Mouse (Mus musculus): ENCODE data around the gene Fscn2. TPM values are rescaled to one million over a fixed set of nuclear protein-coding genes. Genes with fewer than 3 reads are reported as not detected.

The Fscn2 gene
- total and polyA plus RNA-seq, 2 experiments from 2014 or later: 1.9 to 9.0 TPM

GRCm38 (mm10) chr11:120357791-120358401, 3.4 kb upstream of the Fscn2 start:
- WGBS: 7% methylated on average over 10 of the region's 10 CpGs
- DNase-seq (ENCODE audit: low spot score) (peak; percentile 83), ATAC-seq (peak; percentile 86)
- Histone ChIP-seq H3K4me1 (ENCODE audit: insufficient read depth, low read length) (peaks cover 33% of the 10 kb centered on the region), H3K4me2 (ENCODE audit: low read depth, low read length) (peak overlapping the region; percentile 28; the same call in 1 of the 2 replicates), H3K4me3 (ENCODE audit: low read length) (no peak overlapping the region), H3K9ac (replicated peaks; ENCODE audit: low read length) (no peak overlapping the region), H3K36me3 (ENCODE audit: insufficient read depth, low read length) (no peaks in the 10 kb centered on the region), H3K27ac (peak overlapping the region; percentile 76), H3K27me3 (ENCODE audit: insufficient read depth, low read length) (no peaks in the 10 kb centered on the region), H3K9me3 (ENCODE audit: low read length) (no peaks in the 10 kb centered on the region)
- TF ChIP-seq CTCF (IDR thresholded peaks at IDR 0.05; ENCODE audit: low read depth): no peak

GRCm38 (mm10) chr11:120359391-120359790, 1.9 kb upstream of the Fscn2 start:
- Histone ChIP-seq H3K27me3 (ENCODE audit: insufficient read depth, low read length) (no peaks in the 10 kb centered on the region), H3K4me2 (ENCODE audit: low read depth, low read length) (no peak overlapping the region), H3K9me3 (ENCODE audit: low read length) (no peaks in the 10 kb centered on the region), H3K36me3 (ENCODE audit: insufficient read depth, low read length) (no peaks in the 10 kb centered on the region), H3K9ac (replicated peaks; ENCODE audit: low read length) (no peak overlapping the region), H3K4me1 (ENCODE audit: insufficient read depth, low read length) (peaks cover 28% of the 10 kb centered on the region), H3K27ac (peak overlapping the region; percentile 76; the same call in 1 of the 2 replicates), H3K4me3 (ENCODE audit: low read length) (no peak overlapping the region)
- TF ChIP-seq CTCF (IDR thresholded peaks at IDR 0.05; ENCODE audit: low read depth): no peak
- DNase-seq (ENCODE audit: low spot score): peak; percentile 56
- no peak for ATAC-seq
- 58% methylated on average over 6 of the region's 6 CpGs for WGBS

GRCm38 (mm10) chr11:120360062-120360461, 1.3 kb upstream of the Fscn2 start:
- no peak overlapping the region for H3K9ac ChIP-seq (replicated peaks; ENCODE audit: low read length)
- ATAC-seq: no peak
- H3K4me1 ChIP-seq (ENCODE audit: insufficient read depth, low read length): peaks cover 28% of the 10 kb centered on the region
- 43% methylated on average over 8 of the region's 8 CpGs for WGBS
- no peak overlapping the region for H3K27ac ChIP-seq
- H3K27me3 ChIP-seq (ENCODE audit: insufficient read depth, low read length): no peaks in the 10 kb centered on the region
- no peak overlapping the region for H3K4me3 ChIP-seq (ENCODE audit: low read length)
- DNase-seq (ENCODE audit: low spot score): no peak
- no peak for TF ChIP-seq CTCF (IDR thresholded peaks at IDR 0.05; ENCODE audit: low read depth)
- H3K4me2 ChIP-seq (ENCODE audit: low read depth, low read length): no peak overlapping the region
- no peaks in the 10 kb centered on the region for H3K36me3 ChIP-seq (ENCODE audit: insufficient read depth, low read length)
- no peaks in the 10 kb centered on the region for H3K9me3 ChIP-seq (ENCODE audit: low read length)

GRCm38 (mm10) chr11:120360755-120361154, 579 bp upstream of the Fscn2 start:
- Histone ChIP-seq H3K27me3 (ENCODE audit: insufficient read depth, low read length) (no peaks in the 10 kb centered on the region), H3K9me3 (ENCODE audit: low read length) (no peaks in the 10 kb centered on the region), H3K9ac (replicated peaks; ENCODE audit: low read length) (no peak overlapping the region), H3K4me2 (ENCODE audit: low read depth, low read length) (no peak overlapping the region), H3K36me3 (ENCODE audit: insufficient read depth, low read length) (no peaks in the 10 kb centered on the region), H3K4me3 (ENCODE audit: low read length) (no peak overlapping the region), H3K27ac (no peak overlapping the region), H3K4me1 (ENCODE audit: insufficient read depth, low read length) (peaks cover 28% of the 10 kb centered on the region)
- DNase-seq (ENCODE audit: low spot score): no peak
- 70% methylated on average over 5 of the region's 5 CpGs for WGBS
- no peak for ATAC-seq
- TF ChIP-seq CTCF (IDR thresholded peaks at IDR 0.05; ENCODE audit: low read depth): no peak

GRCm38 (mm10) chr11:120362891-120363290, 1.6 kb downstream of the Fscn2 start:
- Histone ChIP-seq H3K36me3 (ENCODE audit: insufficient read depth, low read length) (no peaks in the 10 kb centered on the region), H3K9ac (replicated peaks; ENCODE audit: low read length) (no peak overlapping the region), H3K9me3 (ENCODE audit: low read length) (no peaks in the 10 kb centered on the region), H3K4me1 (ENCODE audit: insufficient read depth, low read length) (peaks cover 25% of the 10 kb centered on the region), H3K4me3 (ENCODE audit: low read length) (no peak overlapping the region), H3K27me3 (ENCODE audit: insufficient read depth, low read length) (no peaks in the 10 kb centered on the region), H3K4me2 (ENCODE audit: low read depth, low read length) (no peak overlapping the region), H3K27ac (no peak overlapping the region)
- WGBS: 80% methylated on average over 6 of the region's 6 CpGs
- TF ChIP-seq CTCF (IDR thresholded peaks at IDR 0.05; ENCODE audit: low read depth): no peak
- ATAC-seq (no peak), DNase-seq (ENCODE audit: low spot score) (no peak)

GRCm38 (mm10) chr11:120366443-120367027, 5.2 kb downstream of the Fscn2 start:
- H3K27me3 ChIP-seq (ENCODE audit: insufficient read depth, low read length): no peaks in the 10 kb centered on the region
- WGBS: 31% methylated on average over 7 of the region's 7 CpGs
- H3K9me3 ChIP-seq (ENCODE audit: low read length): no peaks in the 10 kb centered on the region
- DNase-seq (ENCODE audit: low spot score) (peak; percentile 38), ATAC-seq (no peak)
- no peak for TF ChIP-seq CTCF (IDR thresholded peaks at IDR 0.05; ENCODE audit: low read depth)
- H3K27ac ChIP-seq: no peak overlapping the region
- no peak overlapping the region for H3K4me2 ChIP-seq (ENCODE audit: low read depth, low read length)
- peaks cover 4% of the 10 kb centered on the region; the same call in 1 of the 2 replicates for H3K4me1 ChIP-seq (ENCODE audit: insufficient read depth, low read length)
- H3K4me3 ChIP-seq (ENCODE audit: low read length): no peak overlapping the region
- peaks cover 5% of the 10 kb centered on the region; the same call in 1 of the 2 replicates for H3K36me3 ChIP-seq (ENCODE audit: insufficient read depth, low read length)
- no peak overlapping the region for H3K9ac ChIP-seq (replicated peaks; ENCODE audit: low read length)

GRCm38 (mm10) chr11:120369656-120370055, 8.3 kb downstream of the Fscn2 start:
- H3K4me2 ChIP-seq (ENCODE audit: low read depth, low read length): no peak overlapping the region
- peak; percentile 82 for TF ChIP-seq CTCF (IDR thresholded peaks at IDR 0.05; ENCODE audit: low read depth)
- H3K4me3 ChIP-seq (ENCODE audit: low read length): no peak overlapping the region
- ATAC-seq (peak; percentile 61; the same call in 1 of the 2 replicates), DNase-seq (ENCODE audit: low spot score) (peak; percentile 65)
- H3K9me3 ChIP-seq (ENCODE audit: low read length): no peaks in the 10 kb centered on the region
- peaks cover 4% of the 10 kb centered on the region for H3K4me1 ChIP-seq (ENCODE audit: insufficient read depth, low read length)
- H3K27me3 ChIP-seq (ENCODE audit: insufficient read depth, low read length): no peaks in the 10 kb centered on the region
- 32% methylated on average over 8 of the region's 8 CpGs for WGBS
- H3K36me3 ChIP-seq (ENCODE audit: insufficient read depth, low read length): peaks cover 34% of the 10 kb centered on the region
- H3K27ac ChIP-seq: peak overlapping the region; percentile 48; the same call in 1 of the 2 replicates
- no peak overlapping the region for H3K9ac ChIP-seq (replicated peaks; ENCODE audit: low read length)

Data from hindbrain, postnatal 0 days (tissue).